Mouse (Mus musculus) MEL (cell line): ENCODE results near the gene Prkag2. TPM values are rescaled to one million over a fixed set of nuclear protein-coding genes. Genes with fewer than 3 reads are reported as not detected.

ENCODE experiments used
- DNase-seq: peaks from one replicate; pipeline ENCODE4 v3.0.0; 2011; ENCODE audit warnings: low read depth, low spot score
- H3K27ac ChIP-seq: 2 replicates; pipeline ENCODE4 v1.5.1; 2012; ENCODE audit warnings: low read depth, mild to moderate bottlenecking, control low read depth, low read length, moderate library complexity; ENCODE audit not compliant: control insufficient read depth
- H3K27me3 ChIP-seq, 2 experiments: fragments of 150-350 bp in 1 of 2; sonication (generic) in 1 of 2; 2 replicates each; pipeline ENCODE4 v1.6.1; 2012; ENCODE audit warnings: low read length in 2 of 2, mild to moderate bottlenecking in 2 of 2, improper control_type of control experiment in 1 of 2, moderate library complexity in 1 of 2; ENCODE audit not compliant: insufficient read depth in 2 of 2, control insufficient read depth in 1 of 2
- H3K36me3 ChIP-seq, 2 experiments: 2 replicates each; pipeline ENCODE4 v1.6.1; 2012 to 2014; ENCODE audit warnings: low read length in 2 of 2, improper control_type of control experiment in 1 of 2, inconsistent platforms in 1 of 2, mild to moderate bottlenecking in 1 of 2; ENCODE audit not compliant: insufficient read depth in 2 of 2, control insufficient read depth in 1 of 2
- H3K4me1 ChIP-seq, 2 experiments: fragments of 150-350 bp in 1 of 2; sonication (generic) in 1 of 2; 2 replicates each; pipeline ENCODE4 v1.6.1; 2012; ENCODE audit warnings: low read length in 2 of 2, improper control_type of control experiment in 1 of 2, mild to moderate bottlenecking in 1 of 2; ENCODE audit not compliant: insufficient read depth in 2 of 2, control insufficient read depth in 1 of 2
- H3K4me3 ChIP-seq, 2 experiments: fragments of 150-350 bp in 1 of 2; sonication (generic) in 1 of 2; 2 replicates each; pipeline ENCODE4 v1.5.1; 2012; ENCODE audit warnings: low read depth in 2 of 2, low read length in 2 of 2, mild to moderate bottlenecking in 2 of 2, moderate library complexity in 2 of 2, control low read depth in 1 of 2, improper control_type of control experiment in 1 of 2; ENCODE audit not compliant: control insufficient read depth in 1 of 2, insufficient read depth in 1 of 2
- H3K79me2 ChIP-seq: 2 replicates; pipeline ENCODE4 v1.6.1; 2012; ENCODE audit warnings: mild to moderate bottlenecking, low read length, moderate library complexity; ENCODE audit not compliant: control insufficient read depth, poor library complexity, insufficient read depth
- H3K9ac ChIP-seq: 2 replicates; pipeline ENCODE4 v1.6.1; 2012; ENCODE audit warnings: low read depth, mild to moderate bottlenecking, control low read depth, low read length, moderate library complexity; ENCODE audit not compliant: control insufficient read depth, poor library complexity, severe bottlenecking
- H3K9me3 ChIP-seq: fragments of 150-350 bp; sonication (generic); replicated peaks from 2 replicates; pipeline ENCODE4 v1.6.1; 2012; ENCODE audit warnings: mild to moderate bottlenecking, low read length, improper control_type of control experiment, moderate library complexity; ENCODE audit not compliant: insufficient read depth
- BHLHE40 ChIP-seq: IDR thresholded peaks from 2 replicates; pipeline ENCODE4 v1.6.1; 2012; ENCODE audit warnings: low read depth, mild to moderate bottlenecking, inconsistent platforms, low read length, improper control_type of control experiment, borderline replicate concordance
- CHD2 ChIP-seq: IDR thresholded peaks from 2 replicates; pipeline ENCODE4 v1.6.1; 2011; ENCODE audit warnings: low read length, improper control_type of control experiment
- E2F4 ChIP-seq: IDR thresholded peaks from 2 replicates; pipeline ENCODE4 v1.6.1; 2011; ENCODE audit warnings: low read depth, low read length, improper control_type of control experiment, borderline replicate concordance
- ELF1 ChIP-seq: IDR thresholded peaks from 2 replicates; pipeline ENCODE4 v1.6.1; 2014; ENCODE audit warnings: low read depth, mild to moderate bottlenecking, inconsistent platforms, low read length, improper control_type of control experiment, moderate library complexity
- EP300 ChIP-seq, 2 experiments: IDR thresholded peaks; 2 replicates each; pipeline ENCODE4 v1.6.1; 2011; ENCODE audit warnings: improper control_type of control experiment in 2 of 2, low read length in 2 of 2, low read depth in 1 of 2, mild to moderate bottlenecking in 1 of 2
- ETS1 ChIP-seq: IDR thresholded peaks from 2 replicates; pipeline ENCODE4 v1.6.1; 2012; ENCODE audit warnings: low read depth, mild to moderate bottlenecking, inconsistent platforms, low read length, improper control_type of control experiment, moderate library complexity
- GATA1 ChIP-seq: IDR thresholded peaks from 2 replicates; pipeline ENCODE4 v1.6.1; 2011; ENCODE audit warnings: low read depth, low read length, improper control_type of control experiment
- HCFC1 ChIP-seq: IDR thresholded peaks from 2 replicates; pipeline ENCODE4 v1.6.1; 2012; ENCODE audit warnings: low read depth, mild to moderate bottlenecking, inconsistent platforms, low read length, improper control_type of control experiment, moderate library complexity
- JUND ChIP-seq: IDR thresholded peaks from 2 replicates; pipeline ENCODE4 v1.6.1; 2011; ENCODE audit warnings: low read depth, mild to moderate bottlenecking, improper control_type of control experiment, low read length
- KAT2A ChIP-seq: conservative IDR thresholded peaks from 2 replicates; pipeline ENCODE4 v1.6.1; 2012; ENCODE audit warnings: low read depth, low read length, improper control_type of control experiment, inconsistent platforms
- MAFK ChIP-seq: IDR thresholded peaks from 2 replicates; pipeline ENCODE4 v1.6.1; 2011; ENCODE audit warnings: low read depth, mild to moderate bottlenecking, low read length, improper control_type of control experiment, borderline replicate concordance
- MAX ChIP-seq: IDR thresholded peaks from 2 replicates; pipeline ENCODE4 v1.6.1; 2011; ENCODE audit warnings: low read length, improper control_type of control experiment
- MAZ ChIP-seq: IDR thresholded peaks from 2 replicates; pipeline ENCODE4 v1.6.1; 2012; ENCODE audit warnings: low read depth, mild to moderate bottlenecking, inconsistent platforms, low read length, improper control_type of control experiment
- MXI1 ChIP-seq: IDR thresholded peaks from 2 replicates; pipeline ENCODE4 v1.6.1; 2011; ENCODE audit warnings: mild to moderate bottlenecking, low read depth, low read length, improper control_type of control experiment
- MYB ChIP-seq: IDR thresholded peaks from 2 replicates; pipeline ENCODE4 v1.6.1; 2011; ENCODE audit warnings: mild to moderate bottlenecking, low read depth, low read length, improper control_type of control experiment
- NELFE ChIP-seq: IDR thresholded peaks from 2 replicates; pipeline ENCODE4 v1.6.1; 2011; ENCODE audit warnings: low read depth, low read length, improper control_type of control experiment
- POLR2A ChIP-seq, 2 experiments: IDR thresholded peaks; 2 replicates each; pipeline ENCODE4 v1.6.1; 2011 to 2012; ENCODE audit warnings: low read length in 2 of 2, mild to moderate bottlenecking in 2 of 2, control low read depth in 1 of 2, improper control_type of control experiment in 1 of 2, low read depth in 1 of 2, moderate library complexity in 1 of 2; ENCODE audit not compliant: control insufficient read depth in 1 of 2, insufficient read depth in 1 of 2, poor library complexity in 1 of 2
- POLR2AphosphoS2 ChIP-seq: IDR thresholded peaks from 2 replicates; pipeline ENCODE4 v1.6.1; 2011; ENCODE audit warnings: low read length, improper control_type of control experiment
- POLR2AphosphoS5 ChIP-seq: IDR thresholded peaks from 2 replicates; pipeline ENCODE4 v1.6.1; 2012; ENCODE audit warnings: low read depth, borderline replicate concordance, mild to moderate bottlenecking, inconsistent platforms, low read length, moderate library complexity, mixed read lengths
- RAD21 ChIP-seq: IDR thresholded peaks from 2 replicates; pipeline ENCODE4 v1.6.1; 2011; ENCODE audit warnings: mild to moderate bottlenecking, low read depth, low read length, improper control_type of control experiment
- SIN3A ChIP-seq: IDR thresholded peaks from 2 replicates; pipeline ENCODE4 v1.6.1; 2012; ENCODE audit warnings: low read length, improper control_type of control experiment, inconsistent platforms
- SMC3 ChIP-seq: IDR thresholded peaks from 2 replicates; pipeline ENCODE4 v1.6.1; 2011; ENCODE audit warnings: low read depth, low read length, improper control_type of control experiment
- TBP ChIP-seq: IDR thresholded peaks from 2 replicates; pipeline ENCODE4 v1.8.0; 2011; ENCODE audit warnings: low read depth, low read length, improper control_type of control experiment
- USF1 ChIP-seq: IDR thresholded peaks from 2 replicates; pipeline ENCODE4 v1.6.1; 2014; ENCODE audit warnings: low read depth, mild to moderate bottlenecking, inconsistent platforms, low read length, improper control_type of control experiment, moderate library complexity
- ZC3H11A ChIP-seq: IDR thresholded peaks from 2 replicates; pipeline ENCODE4 v1.6.1; 2012; ENCODE audit warnings: low read depth, mild to moderate bottlenecking, inconsistent platforms, low read length, improper control_type of control experiment
- ZKSCAN1 ChIP-seq: IDR thresholded peaks from 2 replicates; pipeline ENCODE4 v1.6.1; 2012; ENCODE audit warnings: low read depth, mild to moderate bottlenecking, inconsistent platforms, low read length, improper control_type of control experiment, moderate library complexity
- ZMIZ1 ChIP-seq: IDR thresholded peaks from 2 replicates; pipeline ENCODE4 v1.6.1; 2012; ENCODE audit warnings: low read depth, mild to moderate bottlenecking, inconsistent platforms, low read length, improper control_type of control experiment, moderate library complexity
- polyA plus RNA-seq, 2 experiments: library from polyadenylated mRNA; stranded (reverse) in 1 of 2; unstranded in 1 of 2; fragments of >175 nt in 1 of 2; fragments of >200 nt in 1 of 2; gene quantifications; 2 replicates each; pipeline versions ENCODE4 v1.2.1 to v1.2.4; 2012; ENCODE audit warnings: low replicate concordance in 2 of 2, low read depth in 1 of 2; ENCODE audit not compliant: insufficient read length in 2 of 2, insufficient read depth in 1 of 2, missing spikeins in 1 of 2
- total RNA-seq: library from RNA; depleted of rRNA; stranded (reverse); fragments of 300-350 nt; gene quantifications from 2 replicates; pipeline ENCODE4 v1.2.3, GENCODE M21; 2012

Prkag2 gene
- total and polyA plus RNA-seq, 3 experiments = 8.0 to 27.9 TPM; not detected in 1

DNA sequence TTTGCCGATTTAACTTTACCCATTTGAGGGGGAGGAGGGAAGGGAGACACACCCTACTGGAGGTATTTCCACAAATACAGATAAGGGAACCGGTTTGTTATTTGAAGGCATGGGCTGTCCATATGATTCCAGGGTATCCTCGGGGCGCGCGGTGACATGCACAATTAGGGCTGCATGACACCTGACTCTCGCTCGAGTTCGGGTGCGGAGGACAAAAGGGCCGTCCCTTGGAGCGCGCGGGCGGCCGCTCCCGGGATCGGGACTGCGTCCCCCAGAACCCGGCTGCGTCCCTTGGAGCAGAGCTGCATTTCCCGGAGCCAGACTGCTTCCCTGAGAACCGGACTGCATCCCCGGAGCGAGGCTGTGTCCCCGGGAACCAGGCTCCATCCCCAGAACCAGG, 192.7 kb downstream of the Prkag2 start:
- peak; percentile 72 for DNase-seq
- Histone ChIP-seq H3K4me1 (peaks cover 0 to 5% of the 10 kb centered on the region in 2 experiments; a peak in 2 of 4 replicates), H3K27ac (peak overlapping the region; percentile 42; the same call in 1 of the 2 replicates), H3K9ac (peak overlapping the region; percentile 93), H3K27me3 (no peaks in the 10 kb centered on the region), H3K4me3 (peak overlapping the region; percentile 70 to 77), H3K79me2 (peaks cover 5% of the 10 kb centered on the region; the same call in 1 of the 2 replicates), H3K9me3 (no peaks in the 10 kb centered on the region), H3K36me3 (peaks cover 0 to 5% of the 10 kb centered on the region in 2 experiments; a peak in 2 of 4 replicates)
- TF ChIP-seq HCFC1 = 0 out of 2 replicates have a peak, but pooled peaks have one; percentile 16
- 0 out of 2 replicates have a peak, but pooled peaks have one; percentile 17 for TF ChIP-seq MAZ
- no peak for TF ChIP-seq MAFK
- TF ChIP-seq EP300 (IDR thresholded peaks at IDR 0.05; ENCODE audit: low read depth in 1 of 2, low read length in 2 of 2) = peak in 1 of 2 experiments; percentile 28; a peak in 1 of 4 replicates
- peak; percentile 38; the same call in 1 of the 2 replicates for TF ChIP-seq MAX
- TF ChIP-seq BHLHE40 = no peak
- TF ChIP-seq MXI1 = peak; percentile 83
- TF ChIP-seq ETS1 = 0 out of 2 replicates have a peak, but pooled peaks have one; percentile 51
- TF ChIP-seq SIN3A = peak; percentile 79
- no peak for TF ChIP-seq ZMIZ1
- TF ChIP-seq RAD21 = no peak
- TF ChIP-seq TBP = no peak
- TF ChIP-seq GATA1 = peak; percentile 46; the same call in 1 of the 2 replicates
- TF ChIP-seq MYB = no peak
- TF ChIP-seq POLR2A (IDR thresholded peaks at IDR 0.05; ENCODE audit: control insufficient read depth in 1 of 2, insufficient read depth in 1 of 2, low read depth in 1 of 2, low read length in 2 of 2, poor library complexity in 1 of 2) = 0 out of 4 replicates have a peak, but pooled peaks of 1 of the 2 experiments have one; percentile 10

DNA sequence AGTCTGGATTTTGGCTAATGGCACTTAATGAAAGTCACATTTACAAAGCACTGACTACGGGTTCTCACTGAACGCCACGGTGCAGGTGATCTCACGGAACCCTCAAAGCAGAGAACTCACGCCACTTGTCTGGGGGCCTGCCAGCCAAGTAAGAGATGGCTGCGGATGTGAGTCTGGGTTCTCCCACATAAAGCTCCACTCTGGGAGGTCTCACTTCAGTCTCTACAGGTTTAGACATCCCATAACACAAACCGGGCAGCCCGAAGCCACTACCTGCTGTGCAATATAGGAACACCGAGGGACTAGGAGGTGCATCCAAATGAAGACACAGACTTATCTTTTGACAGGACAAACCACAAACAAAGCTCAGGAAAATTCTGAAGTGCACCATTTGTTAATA, 193.6 kb downstream of the Prkag2 start:
- DNase-seq = no peak
- Histone ChIP-seq H3K27me3 (no peaks in the 10 kb centered on the region), H3K9ac (no peak overlapping the region), H3K4me3 (no peak overlapping the region), H3K4me1 (peaks cover 0 to 5% of the 10 kb centered on the region in 2 experiments; a peak in 2 of 4 replicates), H3K36me3 (peaks cover 0 to 5% of the 10 kb centered on the region in 2 experiments; a peak in 2 of 4 replicates), H3K27ac (no peak overlapping the region), H3K79me2 (peaks cover 5% of the 10 kb centered on the region; the same call in 1 of the 2 replicates), H3K9me3 (no peaks in the 10 kb centered on the region)
- TF ChIP-seq TBP (no peak), ZMIZ1 (no peak), SIN3A (no peak), USF1 (no peak), BHLHE40 (no peak), ELF1 (no peak), SMC3 (no peak), ETS1 (no peak), ZKSCAN1 (no peak), JUND (no peak), ZC3H11A (no peak), E2F4 (no peak), MAZ (no peak), NELFE (no peak), EP300 (IDR thresholded peaks at IDR 0.05; ENCODE audit: low read depth in 1 of 2, low read length in 2 of 2) (no peak), POLR2AphosphoS2 (no peak), CHD2 (no peak), KAT2A (no peak), POLR2AphosphoS5 (no peak), POLR2A (IDR thresholded peaks at IDR 0.05; ENCODE audit: control insufficient read depth in 1 of 2, insufficient read depth in 1 of 2, low read depth in 1 of 2, low read length in 2 of 2, poor library complexity in 1 of 2) (no peak)
